Mouse (Mus musculus): ENCODE measurements around the gene Thada. TPM values are rescaled to one million over a fixed set of nuclear protein-coding genes. Genes with fewer than 3 reads are reported as not detected.

The Thada gene
- total and polyA plus RNA-seq, 3 experiments = 17.3 to 26.7 (median 22.2) TPM

GRCm38 (mm10) chr17:84274999-84275398, 191.0 kb downstream of the Thada start:
- no peak for DNase-seq (ENCODE audit: extremely low read depth)
- Histone ChIP-seq H3K79me2 (replicated peaks; ENCODE audit: control insufficient read depth, extremely low read depth, insufficient read depth, poor library complexity, severe bottlenecking) (no peaks in the 10 kb centered on the region), H3K9ac (ENCODE audit: insufficient read depth, low read depth) (no peak overlapping the region), H3K36me3 (replicated peaks in 1 of 2; ENCODE audit: control insufficient read depth in 1 of 2, insufficient read depth in 1 of 2, low read length in 1 of 2) (peaks cover 16 to 81% of the 10 kb centered on the region in 2 experiments), H3K4me3 (replicated peaks in 1 of 3; ENCODE audit: low read depth in 2 of 3, low read length in 2 of 3, poor library complexity in 1 of 3) (no peak overlapping the region), H3K27me3 (replicated peaks) (no peaks in the 10 kb centered on the region), H3K27ac (ENCODE audit: insufficient read depth, low read depth) (no peak overlapping the region), H3K4me2 (ENCODE audit: insufficient read depth, low read depth, poor library complexity, severe bottlenecking) (no peak overlapping the region), H3K4me1 (ENCODE audit: control insufficient read depth in 1 of 2, insufficient read depth in 2 of 2) (peaks cover 0 to 8% of the 10 kb centered on the region in 2 experiments; a peak in 2 of 4 replicates), H3K9me3 (replicated peaks; ENCODE audit: low read length) (no peaks in the 10 kb centered on the region)
- TF ChIP-seq RCOR1 (conservative IDR thresholded peaks at IDR 0.05; ENCODE audit: low read depth, low read length) = no peak
- TF ChIP-seq EP300 (IDR thresholded peaks at IDR 0.05; ENCODE audit: low read length) = no peak
- dilution Hi-C loops (cut with MboI; ENCODE audit: extremely low pct_ligation_motif_present, extremely low pct_unique_long_range_greater_than_20kb, low sequenced_read_pairs) = no loop called here
- in situ Hi-C loops (cut with MboI; ENCODE audit: low pct_ligation_motif_present, low pct_unique_long_range_greater_than_20kb, low sequenced_read_pairs) = no loop called here

GRCm38 (mm10) chr17:84274163-84274562, 191.8 kb downstream of the Thada start:
- H3K9ac ChIP-seq (ENCODE audit: insufficient read depth, low read depth) = no peak overlapping the region
- H3K4me2 ChIP-seq (ENCODE audit: insufficient read depth, low read depth, poor library complexity, severe bottlenecking) = no peak overlapping the region
- no peaks in the 10 kb centered on the region for H3K79me2 ChIP-seq (replicated peaks; ENCODE audit: control insufficient read depth, extremely low read depth, insufficient read depth, poor library complexity, severe bottlenecking)
- H3K27ac ChIP-seq (ENCODE audit: insufficient read depth, low read depth) = no peak overlapping the region
- no peaks in the 10 kb centered on the region for H3K9me3 ChIP-seq (replicated peaks; ENCODE audit: low read length)
- in situ Hi-C loops (cut with MboI; ENCODE audit: low pct_ligation_motif_present, low pct_unique_long_range_greater_than_20kb, low sequenced_read_pairs) (no loop called here), dilution Hi-C loops (cut with MboI; ENCODE audit: extremely low pct_ligation_motif_present, extremely low pct_unique_long_range_greater_than_20kb, low sequenced_read_pairs) (no loop called here)
- H3K4me3 ChIP-seq (replicated peaks in 1 of 3; ENCODE audit: low read depth in 2 of 3, low read length in 2 of 3, poor library complexity in 1 of 3) = no peak overlapping the region
- peaks cover 0 to 8% of the 10 kb centered on the region in 2 experiments; a peak in 2 of 4 replicates for H3K4me1 ChIP-seq (ENCODE audit: control insufficient read depth in 1 of 2, insufficient read depth in 2 of 2)
- TF ChIP-seq JUN (IDR thresholded peaks at IDR 0.05; ENCODE audit: insufficient read depth, low read depth, low read length) (no peak), SIN3A (IDR thresholded peaks at IDR 0.05; ENCODE audit: low read length) (no peak), IRF4 (IDR thresholded peaks at IDR 0.05; ENCODE audit: low read depth, low read length) (no peak), ELF1 (IDR thresholded peaks at IDR 0.05; ENCODE audit: low read depth, low read length) (no peak), HCFC1 (IDR thresholded peaks at IDR 0.05; ENCODE audit: low read depth, low read length) (no peak), POLR2AphosphoS2 (IDR thresholded peaks at IDR 0.05; ENCODE audit: low read depth, low read length) (no peak), MAFK (IDR thresholded peaks at IDR 0.05; ENCODE audit: insufficient replicate concordance, low read length) (no peak), CTCF (conservative IDR thresholded peaks at IDR 0.05 in 1 of 2, IDR thresholded peaks at IDR 0.05 in 1 of 2; ENCODE audit: low read depth in 2 of 2, low read length in 2 of 2) (no peak), CHD1 (IDR thresholded peaks at IDR 0.05; ENCODE audit: low read depth, low read length) (no peak), NELFE (IDR thresholded peaks at IDR 0.05; ENCODE audit: low read depth, low read length) (no peak), ZNF384 (IDR thresholded peaks at IDR 0.05; ENCODE audit: low read depth, low read length) (no peak), ZMIZ1 (IDR thresholded peaks at IDR 0.05; ENCODE audit: low read depth, low read length) (no peak), MAX (IDR thresholded peaks at IDR 0.05; ENCODE audit: low read length) (no peak), ZKSCAN1 (IDR thresholded peaks at IDR 0.05; ENCODE audit: borderline replicate concordance, low read depth, low read length) (no peak), USF2 (conservative IDR thresholded peaks at IDR 0.05; ENCODE audit: low read depth, low read length) (no peak), MYC (IDR thresholded peaks at IDR 0.05; ENCODE audit: low read depth, low read length) (no peak), MXI1 (IDR thresholded peaks at IDR 0.05; ENCODE audit: low read depth, low read length) (no peak), JUND (conservative IDR thresholded peaks at IDR 0.05; ENCODE audit: low read depth, low read length) (no peak), PAX5 (IDR thresholded peaks at IDR 0.05; ENCODE audit: low read length) (no peak)
- no peak for DNase-seq (ENCODE audit: extremely low read depth)
- H3K27me3 ChIP-seq (replicated peaks) = no peaks in the 10 kb centered on the region
- H3K36me3 ChIP-seq (replicated peaks in 1 of 2; ENCODE audit: control insufficient read depth in 1 of 2, insufficient read depth in 1 of 2, low read length in 1 of 2) = peaks cover 14 to 78% of the 10 kb centered on the region in 2 experiments

Measured in CH12.LX (cell line).